Mouse (Mus musculus): ENCODE data around the gene Gbp9.
"Not testable (repeated sequence)": the region's sequence is repeated elsewhere in the genome, so short reads cannot be mapped to it uniquely, and the experiment has no call there.

The Gbp9 gene

DNA sequence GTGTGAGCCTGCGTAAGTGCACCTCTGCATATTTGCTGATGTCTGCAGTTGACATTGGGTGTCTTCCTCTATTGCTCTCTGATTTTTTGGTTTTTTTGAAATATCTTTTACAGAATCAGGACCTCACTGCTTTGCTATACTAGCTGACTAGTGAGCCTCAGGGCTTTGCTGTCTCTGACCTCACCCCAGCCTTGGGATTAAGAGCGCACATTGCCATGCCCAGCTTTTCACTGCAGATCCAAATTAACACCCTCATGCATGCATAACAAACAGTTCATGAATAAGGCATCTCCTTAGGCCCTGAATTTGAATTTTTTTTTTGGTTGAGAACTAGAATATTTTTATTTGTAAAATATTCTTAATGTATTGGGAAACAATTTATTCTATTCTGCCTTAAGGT is 84.1 kb downstream of the Gbp9 start:
- DNase-seq: no peak

DNA sequence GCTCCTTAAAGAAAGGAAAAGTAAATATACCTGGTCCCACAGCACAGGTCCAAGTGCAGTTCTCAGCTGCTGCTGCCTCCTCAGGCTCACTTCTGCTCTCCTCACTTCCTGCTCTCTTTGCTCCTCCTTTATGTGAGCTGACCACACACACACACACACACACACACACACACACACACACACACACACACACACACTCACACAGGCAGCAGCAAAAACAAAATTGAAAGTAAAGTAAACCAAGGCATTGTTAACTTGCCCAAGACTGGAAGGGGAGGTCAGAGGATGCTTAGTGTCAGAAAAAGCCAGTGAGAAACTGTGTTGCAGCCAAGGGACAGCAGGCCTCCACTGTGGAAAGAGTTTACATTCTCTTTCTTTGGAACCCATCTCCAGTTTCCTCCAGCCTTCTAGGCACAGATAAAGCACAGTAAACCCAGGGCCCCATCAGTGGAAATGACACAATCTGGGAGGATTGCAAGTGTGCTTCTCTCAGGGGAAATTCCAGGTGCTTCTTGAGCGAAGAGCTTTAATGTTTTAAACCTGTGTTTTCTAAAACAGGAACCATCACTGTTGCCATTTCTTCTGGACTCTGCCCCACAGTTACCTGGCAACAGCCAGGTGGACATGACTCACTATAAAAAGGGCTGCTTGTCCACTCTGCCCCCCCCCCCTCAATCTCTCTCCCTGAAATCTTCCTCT is 85.7 kb downstream of the Gbp9 start:
- DNase-seq: not testable (repeated sequence)

DNA sequence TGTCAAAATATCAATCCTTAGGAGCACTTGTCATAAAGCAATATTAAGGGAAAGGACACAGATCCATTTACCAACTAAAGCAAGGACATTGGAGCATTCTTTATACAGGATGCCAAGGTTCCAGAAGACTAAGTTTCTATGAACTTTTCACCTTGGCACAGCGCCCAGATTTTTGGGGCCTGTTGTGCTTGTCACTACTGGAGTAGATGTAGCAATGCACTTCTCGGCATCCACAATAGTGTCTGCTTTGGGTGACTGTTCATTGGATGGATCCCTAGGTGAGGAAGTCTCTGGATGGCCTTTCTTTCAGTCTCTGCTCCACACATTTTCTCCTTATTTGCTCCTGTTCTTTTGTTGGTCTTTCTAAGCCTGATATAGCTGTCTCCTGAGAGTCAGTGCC is 107.0 kb downstream of the Gbp9 start:
- no peak for DNase-seq

All from right cerebral cortex, adult 18-20 months (tissue).